Comparison of ENCODE assay signal across 22 mouse cellular contexts in genomic region chr16:50459146-50459545, GRCm38 (mm10).
"Had no signal": no experiment of that assay in that cellular context is flagged by ENCODE, and none has a peak within 500 bp of the region (broad histone marks: within the 10 kb centered on the region; RNA-seq: fewer than 3 reads in every experiment).

No protein-coding gene starts in this region.

- H3K9ac ChIP-seq: kidney, embryonic 15.5 days; limb, embryonic 13.5 days; liver, embryonic 12.5 days; liver, embryonic 15.5 days; lung, embryonic 15.5 days; midbrain, embryonic 13.5 days; neural tube, embryonic 12.5 days; neural tube, embryonic 15.5 days had no signal

- H3K4me2 ChIP-seq: kidney, embryonic 15.5 days; limb, embryonic 13.5 days; liver, embryonic 12.5 days; liver, embryonic 15.5 days; lung, embryonic 15.5 days; midbrain, embryonic 13.5 days; neural tube, embryonic 12.5 days; neural tube, embryonic 15.5 days had no signal

- H3K4me1 ChIP-seq: kidney, embryonic 15.5 days; limb, embryonic 13.5 days; liver, embryonic 12.5 days; liver, embryonic 15.5 days; lung, embryonic 15.5 days; midbrain, embryonic 13.5 days had no signal

- H3K4me3 ChIP-seq: kidney, embryonic 15.5 days; limb, embryonic 10.5 days; limb, embryonic 13.5 days; liver, embryonic 12.5 days; liver, embryonic 15.5 days; lung, embryonic 15.5 days; midbrain, embryonic 13.5 days; neural tube, embryonic 12.5 days; neural tube, embryonic 15.5 days had no signal

- DNase-seq: kidney, adult 11 months; kidney, adult 8-10 months; kidney, postnatal 10 days; kidney, postnatal 36 days; liver; lung, adult 18-20 months; lung, postnatal 10 days; lung, postnatal 4 days; right cerebral cortex, adult 18-20 months; right cerebral cortex, postnatal 14 days; right cerebral cortex, postnatal 4 days; thymus, postnatal 25 days had no signal

- H3K27ac ChIP-seq: kidney, embryonic 15.5 days; limb, embryonic 10.5 days; limb, embryonic 13.5 days; liver, embryonic 12.5 days; liver, embryonic 15.5 days; lung, embryonic 15.5 days; midbrain, embryonic 13.5 days; neural tube, embryonic 12.5 days; neural tube, embryonic 15.5 days; stomach, postnatal 0 days had no signal

- ATAC-seq: liver, embryonic 12.5 days; midbrain, embryonic 13.5 days had no signal

- H3K36me3 ChIP-seq: kidney, embryonic 15.5 days; limb, embryonic 10.5 days; limb, embryonic 13.5 days; liver, embryonic 12.5 days; liver, embryonic 15.5 days; lung, embryonic 15.5 days; midbrain, embryonic 13.5 days; neural tube, embryonic 12.5 days; neural tube, embryonic 15.5 days had no signal

- H3K9me3 ChIP-seq: kidney, embryonic 15.5 days; limb, embryonic 10.5 days; limb, embryonic 13.5 days; liver, embryonic 12.5 days; liver, embryonic 15.5 days; lung, embryonic 15.5 days; midbrain, embryonic 13.5 days; neural tube, embryonic 12.5 days; neural tube, embryonic 15.5 days had no signal

- H3K27me3 ChIP-seq: kidney, embryonic 15.5 days; limb, embryonic 13.5 days; liver, embryonic 12.5 days; liver, embryonic 15.5 days; lung, embryonic 15.5 days; midbrain, embryonic 13.5 days; neural tube, embryonic 12.5 days; neural tube, embryonic 15.5 days had no signal
